Mouse (Mus musculus) CH12.LX (cell line): ENCODE data around the gene Fem1b. TPM values are rescaled to one million over a fixed set of nuclear protein-coding genes. Genes with fewer than 3 reads are reported as not detected.

Experiments
- DNase-seq: peaks from one replicate; pipeline ENCODE4 v3.0.0-alpha.2; 2013; ENCODE audit errors: extremely low read depth
- H3K27ac ChIP-seq: 2 replicates; pipeline ENCODE4 v1.5.1; 2012; ENCODE audit warnings: low read depth, mild to moderate bottlenecking, control low read depth, moderate library complexity; ENCODE audit not compliant: insufficient read depth
- H3K27me3 ChIP-seq: replicated peaks from 2 replicates; pipeline ENCODE3; 2012; ENCODE audit warnings: inconsistent platforms
- H3K36me3 ChIP-seq, 2 experiments: replicated peaks in 1 of 2; 2 replicates each; pipeline versions ENCODE3 to v1.6.1; 2012; ENCODE audit warnings: inconsistent platforms in 1 of 2, low read length in 1 of 2, mild to moderate bottlenecking in 1 of 2, mixed read lengths in 1 of 2, moderate library complexity in 1 of 2; ENCODE audit not compliant: control insufficient read depth in 1 of 2, insufficient read depth in 1 of 2
- H3K4me1 ChIP-seq, 2 experiments: 2 replicates each; pipeline ENCODE4 v1.6.1; 2012; ENCODE audit warnings: inconsistent platforms in 1 of 2, moderate library complexity in 1 of 2; ENCODE audit not compliant: insufficient read depth in 2 of 2, control insufficient read depth in 1 of 2
- H3K4me2 ChIP-seq: 2 replicates; pipeline ENCODE4 v1.6.1; 2012; ENCODE audit warnings: low read depth, mild to moderate bottlenecking, control low read depth; ENCODE audit not compliant: poor library complexity, insufficient read depth, severe bottlenecking
- H3K4me3 ChIP-seq, 3 experiments: fragments of 150-350 bp in 1 of 3; sonication (generic) in 1 of 3; replicated peaks in 1 of 3; 2 replicates each; pipeline versions ENCODE3 to v1.5.1; 2011 to 2012; ENCODE audit warnings: low read depth in 2 of 3, low read length in 2 of 3, mild to moderate bottlenecking in 2 of 3, moderate library complexity in 2 of 3, control low read depth in 1 of 3, improper control_type of control experiment in 1 of 3, inconsistent platforms in 1 of 3, mixed read lengths in 1 of 3; ENCODE audit not compliant: poor library complexity in 1 of 3
- H3K79me2 ChIP-seq: replicated peaks from 2 replicates; pipeline ENCODE4 v1.6.1; 2012; ENCODE audit warnings: mild to moderate bottlenecking, moderate library complexity; ENCODE audit not compliant: control insufficient read depth, poor library complexity, insufficient read depth, severe bottlenecking; ENCODE audit errors: extremely low read depth
- H3K9ac ChIP-seq: 2 replicates; pipeline ENCODE4 v1.6.1; 2012; ENCODE audit warnings: low read depth, mild to moderate bottlenecking, control low read depth, moderate library complexity; ENCODE audit not compliant: insufficient read depth
- H3K9me3 ChIP-seq: replicated peaks from 2 replicates; pipeline ENCODE3; 2012; ENCODE audit warnings: low read length, inconsistent platforms, mixed read lengths
- BHLHE40 ChIP-seq: IDR thresholded peaks from 2 replicates; pipeline ENCODE4 v1.6.1; 2011; ENCODE audit warnings: mild to moderate bottlenecking, low read depth, low read length, improper control_type of control experiment
- E2F4 ChIP-seq: IDR thresholded peaks from 2 replicates; pipeline ENCODE4 v1.6.1; 2011; ENCODE audit warnings: low read depth, low read length, improper control_type of control experiment; ENCODE audit not compliant: insufficient replicate concordance
- ELF1 ChIP-seq: IDR thresholded peaks from 2 replicates; pipeline ENCODE4 v1.6.1; 2014; ENCODE audit warnings: low read depth, mild to moderate bottlenecking, inconsistent platforms, low read length, improper control_type of control experiment
- IRF4 ChIP-seq: IDR thresholded peaks from 2 replicates; pipeline ENCODE4 v1.6.1; 2014; ENCODE audit warnings: low read depth, mild to moderate bottlenecking, inconsistent platforms, low read length, improper control_type of control experiment
- JUN ChIP-seq: IDR thresholded peaks from 2 replicates; pipeline ENCODE4 v1.6.1; 2011; ENCODE audit warnings: low read depth, mild to moderate bottlenecking, low read length, improper control_type of control experiment, moderate library complexity; ENCODE audit not compliant: insufficient read depth
- JUND ChIP-seq: conservative IDR thresholded peaks from 2 replicates; pipeline ENCODE4 v1.6.1; 2011; ENCODE audit warnings: low read depth, low read length, improper control_type of control experiment
- MAX ChIP-seq: IDR thresholded peaks from 2 replicates; pipeline ENCODE4 v1.6.1; 2011; ENCODE audit warnings: low read length, improper control_type of control experiment
- MAZ ChIP-seq: IDR thresholded peaks from 2 replicates; pipeline ENCODE4 v1.6.1; 2012; ENCODE audit warnings: low read depth, mild to moderate bottlenecking, inconsistent platforms, low read length, improper control_type of control experiment, moderate library complexity
- MXI1 ChIP-seq: IDR thresholded peaks from 2 replicates; pipeline ENCODE4 v1.6.1; 2011; ENCODE audit warnings: mild to moderate bottlenecking, low read depth, low read length, improper control_type of control experiment
- MYC ChIP-seq: IDR thresholded peaks from 2 replicates; pipeline ENCODE4 v1.6.1; 2011; ENCODE audit warnings: low read depth, mild to moderate bottlenecking, improper control_type of control experiment, low read length
- NELFE ChIP-seq: IDR thresholded peaks from 2 replicates; pipeline ENCODE4 v1.6.1; 2011; ENCODE audit warnings: low read depth, low read length, improper control_type of control experiment
- POLR2AphosphoS2 ChIP-seq: IDR thresholded peaks from 2 replicates; pipeline ENCODE4 v1.6.1; 2011; ENCODE audit warnings: low read depth, low read length, improper control_type of control experiment
- SMC3 ChIP-seq: IDR thresholded peaks from 2 replicates; pipeline ENCODE4 v1.6.1; 2011; ENCODE audit warnings: low read depth, low read length, improper control_type of control experiment
- TBP ChIP-seq: conservative IDR thresholded peaks from 2 replicates; pipeline ENCODE4 v1.6.1; 2011; ENCODE audit warnings: low read depth, low read length, improper control_type of control experiment
- TCF12 ChIP-seq: IDR thresholded peaks from 2 replicates; pipeline ENCODE4 v1.6.1; 2014; ENCODE audit warnings: low read depth, mild to moderate bottlenecking, inconsistent platforms, low read length, improper control_type of control experiment
- USF1 ChIP-seq: IDR thresholded peaks from 2 replicates; pipeline ENCODE4 v1.6.1; 2014; ENCODE audit warnings: low read depth, mild to moderate bottlenecking, inconsistent platforms, low read length, improper control_type of control experiment
- ZKSCAN1 ChIP-seq: IDR thresholded peaks from 2 replicates; pipeline ENCODE4 v1.6.1; 2012; ENCODE audit warnings: low read depth, inconsistent platforms, low read length, improper control_type of control experiment, borderline replicate concordance
- ZMIZ1 ChIP-seq: IDR thresholded peaks from 2 replicates; pipeline ENCODE4 v1.6.1; 2012; ENCODE audit warnings: low read depth, mild to moderate bottlenecking, inconsistent platforms, low read length, improper control_type of control experiment
- dilution Hi-C: fragments of 300-500 bp; cut with MboI; formaldehyde crosslinking; loops from 2 replicates; pipeline ENCODE4 v1.14.3; 2020; ENCODE audit warnings: low sequenced_read_pairs; ENCODE audit not compliant: extremely low pct_unique_long_range_greater_than_20kb, extremely low pct_ligation_motif_present
- in situ Hi-C: fragments of 300-500 bp; cut with MboI; formaldehyde crosslinking; loops from 3 replicates; pipeline ENCODE4 v1.14.3; 2019; ENCODE audit warnings: low sequenced_read_pairs, low pct_ligation_motif_present, low pct_unique_long_range_greater_than_20kb, mixed read lengths
- polyA plus RNA-seq: library from polyadenylated mRNA; unstranded; fragments of >175 nt; gene quantifications from 2 replicates; pipeline ENCODE4 v1.2.1, GENCODE M21; 2012; ENCODE audit warnings: low read depth; ENCODE audit not compliant: insufficient read length
- total RNA-seq, 2 experiments: library from RNA; depleted of rRNA; stranded (reverse); fragments of 300-350 nt in 1 of 2; fragments of >200 nt in 1 of 2; gene quantifications; 2 replicates each; pipeline ENCODE4 v1.2.3; 2012 to 2014

Fem1b gene
- total and polyA plus RNA-seq, 3 experiments = 26.8 to 34.6 (median 30.1) TPM

- Histone ChIP-seq H3K27ac (no peak overlapping the region), H3K4me2 (no peak overlapping the region), H3K4me3 (no peak overlapping the region), H3K79me2 (no peaks in the 10 kb centered on the region), H3K9ac (no peak overlapping the region), H3K4me1 (peaks cover 18 to 38% of the 10 kb centered on the region in 2 experiments), H3K27me3 (no peaks in the 10 kb centered on the region), H3K9me3 (no peaks in the 10 kb centered on the region), H3K36me3 (no peaks in the 10 kb centered on the region)
- in situ Hi-C loops (loop anchor here (25.0 kb wide), 1 partner anchor 568 kb away; the partner anchor contains the start of genes 2300009A05Rik and Map2k5), dilution Hi-C loops (no loop called here)
- DNase-seq = no peak
- TF ChIP-seq USF1 (no peak), IRF4 (no peak), BHLHE40 (no peak), TBP (no peak), NELFE (no peak), MAX (no peak), ELF1 (no peak), JUN (no peak), MYC (no peak), JUND (no peak), POLR2AphosphoS2 (no peak), TCF12 (no peak), MXI1 (no peak), SMC3 (no peak), ZMIZ1 (no peak), MAZ (no peak)
Measured at GRCm38 (mm10) chr9:62819494-62819893, 7.8 kb upstream of the Fem1b start.

- H3K27me3 ChIP-seq = no peaks in the 10 kb centered on the region
- H3K79me2 ChIP-seq = no peaks in the 10 kb centered on the region
- no peaks in the 10 kb centered on the region for H3K36me3 ChIP-seq
- H3K9me3 ChIP-seq = no peaks in the 10 kb centered on the region
- TF ChIP-seq ZKSCAN1 (no peak), E2F4 (no peak), SMC3 (no peak)
- in situ Hi-C loops (loop anchor here (25.0 kb wide), 1 partner anchor 569 kb away; the partner anchor contains the start of genes 2300009A05Rik and Map2k5), dilution Hi-C loops (no loop called here)
- H3K4me2 ChIP-seq = no peak overlapping the region
- peak overlapping the region; percentile 90 for H3K27ac ChIP-seq
- no peak overlapping the region for H3K9ac ChIP-seq
- peaks cover 18 to 47% of the 10 kb centered on the region in 2 experiments for H3K4me1 ChIP-seq
- H3K4me3 ChIP-seq = no peak overlapping the region
- no peak for DNase-seq
Measured at GRCm38 (mm10) chr9:62817828-62818614, 6.3 kb upstream of the Fem1b start.
